Mouse (Mus musculus): ENCODE data around the gene Yae1d1.
"Not testable (repeated sequence)": the region's sequence is repeated elsewhere in the genome, so short reads cannot be mapped to it uniquely, and the experiment has no call there.

Gene Yae1d1

DNA sequence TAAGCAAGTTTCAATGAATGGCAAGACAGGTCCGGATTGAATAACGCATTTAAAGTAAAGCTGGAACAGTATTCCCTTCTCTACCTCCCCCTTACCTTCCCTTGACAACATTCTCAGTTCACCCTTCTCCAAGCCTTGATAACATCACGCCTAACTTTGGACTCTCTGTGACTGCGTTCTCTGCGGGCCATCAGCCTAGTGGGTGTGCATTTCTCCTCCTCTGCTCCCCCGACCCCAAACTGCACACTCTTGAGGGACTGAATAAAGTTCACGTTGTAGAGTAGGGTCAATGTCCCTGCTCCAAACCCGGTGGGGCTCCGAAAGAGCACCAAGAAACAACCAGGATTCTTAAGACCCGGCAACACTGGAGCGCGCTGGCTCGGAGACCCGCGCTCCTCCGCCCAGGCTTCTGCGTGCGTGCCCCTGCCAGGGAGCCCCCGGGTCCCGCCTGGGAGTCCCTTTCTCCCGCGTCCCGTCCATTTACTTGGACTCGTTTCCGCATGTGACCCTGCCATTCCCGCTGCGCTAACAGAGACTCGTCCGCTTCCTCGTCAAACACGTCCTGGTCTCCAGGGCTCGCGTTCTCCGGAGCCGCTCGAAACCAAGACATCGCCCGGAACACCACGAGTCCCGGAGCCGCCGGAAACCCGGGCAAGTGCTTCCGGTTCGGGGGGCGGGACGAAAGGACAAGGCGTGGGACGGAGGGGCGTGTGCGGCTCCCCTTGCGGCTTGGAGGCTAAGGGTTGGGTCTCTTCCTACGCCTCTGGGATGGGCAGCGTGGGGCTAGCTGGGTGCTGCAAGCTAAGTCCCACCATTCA, at the start of gene Yae1d1:
Yae1d1 (minus strand) TSS at position 653 of the 818 bp plus-strand sequence.
- DNase-seq (ENCODE audit: low spot score) = peak; percentile 96

DNA sequence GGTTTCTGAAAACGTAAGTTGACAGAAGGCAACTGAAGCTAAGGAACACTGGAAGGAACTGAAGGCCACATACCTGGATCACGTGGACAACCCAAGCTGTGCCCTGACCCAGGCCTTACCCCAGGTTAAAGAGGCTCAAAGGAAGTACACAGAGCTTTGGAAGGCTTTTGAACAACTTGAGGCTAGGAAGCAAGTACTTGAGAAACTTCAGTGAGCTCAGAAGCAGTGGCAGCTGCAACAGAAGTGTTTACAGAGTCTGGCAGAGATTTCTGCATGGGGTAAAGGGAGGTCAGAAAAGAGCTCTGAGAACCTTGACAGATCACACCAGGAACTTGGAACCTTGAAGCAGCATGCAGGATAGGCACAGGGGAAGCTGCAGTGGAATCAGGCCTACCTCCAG, 45.7 kb upstream of the Yae1d1 start:
- no peak for DNase-seq (ENCODE audit: low spot score)

DNA sequence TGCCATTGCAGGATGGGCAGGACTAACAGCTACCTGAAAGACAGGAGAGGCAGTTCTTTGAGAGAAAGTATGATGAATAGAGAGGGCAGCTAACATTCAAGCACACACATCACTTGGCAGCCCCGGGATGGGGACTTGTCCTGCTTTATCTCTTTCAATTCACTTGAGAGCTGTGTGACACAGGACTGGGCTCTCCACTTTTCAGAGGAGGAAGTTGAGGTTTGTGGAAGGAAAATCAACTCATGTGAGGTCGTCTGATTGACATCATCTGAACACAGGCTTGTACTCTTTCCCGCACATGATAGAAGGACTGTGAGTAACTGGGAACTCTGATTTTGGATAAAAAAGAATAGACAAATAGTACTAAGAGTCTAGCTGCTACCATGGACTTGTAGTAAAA, 23.5 kb upstream of the Yae1d1 start:
- DNase-seq (ENCODE audit: low spot score) = no peak

DNA sequence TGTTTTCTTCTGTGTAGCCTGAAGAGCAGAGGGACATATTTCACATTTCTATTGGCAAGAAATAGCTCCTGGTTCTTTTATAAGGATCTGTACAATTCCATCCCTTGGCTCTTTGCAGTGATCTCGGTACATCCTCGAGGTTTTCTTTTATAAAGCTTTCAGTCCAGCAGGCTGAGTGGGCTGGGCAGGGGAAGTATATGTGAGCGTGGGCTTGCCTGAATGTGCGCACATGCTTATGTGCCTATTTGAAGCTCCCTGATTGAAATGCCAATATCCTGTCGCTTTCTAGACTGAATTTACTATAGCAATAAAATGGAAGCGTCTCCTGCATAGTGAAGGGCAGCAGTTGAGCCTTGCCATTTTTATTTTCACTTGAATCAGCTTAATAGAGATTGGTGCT, 20.1 kb upstream of the Yae1d1 start:
- DNase-seq (ENCODE audit: low spot score) = no peak

DNA sequence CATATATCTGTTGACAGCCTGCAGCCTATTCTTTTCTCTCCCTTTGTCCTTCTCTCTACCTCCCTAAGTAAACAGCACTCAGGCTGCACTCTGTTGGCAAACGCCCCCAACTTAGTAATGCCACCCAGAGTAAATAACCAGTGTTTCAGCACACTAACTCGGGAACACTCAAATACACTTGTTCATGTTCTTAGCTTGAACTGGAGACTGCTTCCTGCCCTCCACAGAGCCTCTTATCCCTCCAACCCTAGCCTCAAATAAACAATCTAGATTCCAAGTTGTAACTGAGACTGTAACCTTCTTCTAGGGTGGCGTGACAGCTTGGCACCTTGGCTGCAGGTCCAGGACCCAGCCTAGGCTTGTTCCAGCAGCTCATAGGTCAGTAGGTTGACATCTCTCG, 17.9 kb upstream of the Yae1d1 start:
- DNase-seq (ENCODE audit: low spot score) = no peak

DNA sequence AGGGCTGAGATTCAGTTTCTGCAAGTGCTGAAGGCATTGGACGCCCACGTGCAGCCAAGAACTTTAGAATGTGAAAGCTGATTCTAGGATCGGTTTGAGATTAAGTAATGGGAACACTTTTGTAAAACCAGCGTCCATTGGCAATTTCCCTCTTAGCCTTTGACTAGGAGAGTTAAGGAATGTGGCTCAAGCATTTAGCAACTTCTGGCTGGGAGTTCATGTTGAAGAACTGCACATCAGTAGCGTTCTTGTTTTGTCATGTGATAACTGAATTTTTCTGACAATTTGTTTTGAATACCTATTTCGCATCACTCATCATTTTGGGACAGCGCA, 332 bp upstream of the Yae1d1 start:
- DNase-seq (ENCODE audit: low spot score) = no peak

DNA sequence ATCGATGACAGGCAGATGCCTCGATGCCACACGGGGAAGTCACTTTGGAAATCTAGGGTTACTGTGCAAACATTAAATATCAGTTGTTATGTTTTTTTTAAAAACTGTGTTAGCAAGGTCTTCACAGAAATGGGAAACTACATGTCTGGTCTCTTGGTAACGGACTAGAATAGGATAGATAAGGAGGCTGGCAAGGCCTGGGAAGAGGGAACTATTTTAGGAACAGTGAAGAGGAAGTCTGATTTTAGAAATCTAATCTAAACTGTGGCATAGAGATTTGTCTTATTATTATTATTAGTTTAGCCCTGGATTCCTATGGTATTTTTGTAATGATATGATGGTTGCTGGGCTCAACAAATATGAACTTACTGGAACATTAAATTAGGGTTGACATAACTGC, 1.1 kb downstream of the Yae1d1 start:
- no peak for DNase-seq (ENCODE audit: low spot score)

DNA sequence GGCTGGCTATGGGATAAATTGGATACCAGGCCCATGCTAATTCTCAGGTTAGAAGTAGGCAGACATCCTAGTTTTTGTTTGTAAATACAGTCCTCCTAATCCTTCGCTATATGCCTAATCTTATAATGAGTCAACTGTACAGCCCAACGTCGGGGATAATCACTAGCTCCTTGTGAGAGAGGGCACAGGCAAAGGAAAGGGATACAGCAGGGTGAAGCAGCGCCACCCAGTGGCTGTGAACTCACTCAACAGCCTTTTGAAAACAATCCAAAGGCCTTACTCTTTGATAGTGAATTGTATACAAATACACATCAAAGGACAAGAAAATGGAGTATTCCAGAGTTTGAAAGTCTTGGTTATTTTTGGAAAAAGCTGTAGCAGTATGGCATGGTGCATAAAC, 10.0 kb downstream of the Yae1d1 start:
- DNase-seq (ENCODE audit: low spot score) = peak; percentile 76

DNA sequence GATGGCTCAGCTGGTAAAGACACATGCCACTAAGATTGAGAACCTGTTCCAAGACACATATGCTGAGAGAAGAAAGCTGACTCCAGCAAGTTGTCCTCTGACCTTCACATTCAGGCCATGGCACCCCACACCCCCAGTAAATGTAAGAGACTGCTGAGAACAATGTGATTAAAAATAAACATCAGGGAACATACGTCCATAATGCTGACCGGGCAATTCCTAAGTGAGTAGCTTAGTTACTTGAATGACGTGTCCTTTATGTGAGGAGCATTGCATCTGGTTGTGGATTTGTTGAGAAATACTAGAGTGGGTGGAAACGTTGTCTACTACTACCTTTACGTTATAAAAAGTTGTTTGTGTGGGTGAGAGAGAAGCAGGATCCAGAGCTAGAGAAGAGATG, 10.5 kb downstream of the Yae1d1 start:
- no peak for DNase-seq (ENCODE audit: low spot score)

DNA sequence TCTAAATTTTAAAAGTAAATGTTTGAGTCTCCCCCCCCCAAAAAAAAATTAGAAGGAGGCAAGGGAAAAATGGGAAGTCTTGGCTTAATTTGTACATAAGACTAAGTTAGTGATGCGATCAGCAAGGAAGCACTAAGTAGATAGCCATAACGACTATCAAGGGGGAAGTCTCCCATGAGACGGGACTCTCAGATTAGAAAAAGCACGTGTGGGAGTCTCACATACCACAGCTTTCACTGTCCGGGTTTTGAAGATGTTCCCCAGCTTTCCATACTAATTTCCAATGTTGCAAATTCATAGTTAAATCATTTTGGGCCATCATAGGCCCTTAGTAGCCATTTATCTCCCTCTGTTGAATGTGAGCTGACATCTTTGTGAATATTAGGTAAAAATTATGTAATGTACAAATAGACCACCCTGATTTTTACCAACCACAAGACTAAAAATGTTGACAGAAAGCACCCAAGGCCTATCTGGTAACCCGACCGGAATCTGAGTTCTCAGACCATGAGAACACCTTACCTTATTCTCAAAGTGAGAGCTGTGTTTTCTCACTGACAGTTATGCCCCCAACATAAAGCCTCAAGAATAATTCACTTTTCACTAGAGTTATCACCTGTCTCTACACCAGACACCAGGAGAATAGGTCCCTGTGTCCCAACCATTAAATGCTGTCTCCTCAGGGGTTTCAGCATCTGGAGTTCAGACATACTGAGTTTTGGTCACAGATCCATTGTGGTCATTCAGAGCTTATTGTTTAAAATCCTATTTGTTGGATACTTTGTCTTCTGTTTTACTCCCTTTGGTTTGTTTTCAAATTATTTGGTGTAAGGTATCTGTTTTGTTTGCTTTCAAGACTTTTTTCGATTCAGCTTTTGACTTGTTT, 16.1 kb downstream of the Yae1d1 start:
- no peak for DNase-seq (ENCODE audit: low spot score)

DNA sequence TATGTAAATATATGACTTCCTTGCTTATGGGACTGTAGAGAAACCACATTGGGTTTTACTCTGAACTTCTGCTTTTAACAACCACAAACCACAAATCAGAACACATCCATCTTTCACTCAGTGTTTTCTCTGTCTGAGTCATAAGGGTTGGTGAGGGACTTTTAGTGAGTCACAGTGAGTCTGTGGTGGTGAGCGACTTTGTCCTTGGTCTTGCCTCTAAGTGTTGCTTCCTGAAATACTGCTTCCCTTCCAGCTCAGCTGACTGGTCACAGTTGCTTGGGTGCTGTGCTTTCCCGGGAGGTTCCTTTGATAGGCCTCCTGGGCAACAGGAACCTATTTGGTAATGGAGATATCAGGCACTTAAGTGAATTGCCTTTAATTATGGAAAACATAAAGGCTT, 17.3 kb downstream of the Yae1d1 start:
- no peak for DNase-seq (ENCODE audit: low spot score)

DNA sequence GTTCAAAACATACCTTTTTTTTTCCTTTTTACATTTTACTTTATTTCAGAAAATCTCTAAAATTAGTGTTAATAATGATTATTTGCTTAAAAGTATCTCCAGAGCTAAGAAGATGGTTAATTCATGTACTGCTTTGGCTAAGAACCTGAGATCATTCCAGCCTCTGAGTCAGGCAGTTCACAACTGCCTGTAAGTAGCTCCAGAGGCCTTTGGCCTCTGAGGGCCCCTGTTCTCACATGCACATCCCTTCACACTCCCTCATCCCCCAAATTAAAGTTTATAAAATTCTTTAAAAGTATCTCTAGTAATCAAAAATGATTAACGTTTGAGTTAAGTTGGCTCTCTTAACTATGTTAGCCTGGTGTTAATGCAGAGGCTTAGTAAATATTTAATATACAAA, 17.7 kb downstream of the Yae1d1 start:
- DNase-seq (ENCODE audit: low spot score) = no peak

DNA sequence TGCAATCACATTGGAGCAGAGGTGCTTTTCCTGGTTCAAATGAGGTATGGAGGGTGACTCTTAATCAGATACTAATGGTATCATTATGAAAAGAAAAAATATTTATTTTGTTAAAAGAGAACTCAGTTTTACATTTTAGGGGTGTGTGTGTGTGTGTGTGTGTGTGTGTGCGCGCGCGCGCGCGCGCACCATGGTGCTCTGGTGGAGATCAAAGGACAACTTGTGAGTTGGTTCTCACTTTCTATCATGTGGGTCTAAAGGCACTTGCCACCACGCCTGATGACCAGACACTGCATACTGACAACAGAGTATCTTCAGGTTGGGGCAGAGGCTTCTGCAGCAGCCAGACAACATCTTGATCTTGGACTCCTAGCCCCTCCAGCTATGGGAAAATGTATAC, 18.4 kb downstream of the Yae1d1 start:
- no peak for DNase-seq (ENCODE audit: low spot score)

DNA sequence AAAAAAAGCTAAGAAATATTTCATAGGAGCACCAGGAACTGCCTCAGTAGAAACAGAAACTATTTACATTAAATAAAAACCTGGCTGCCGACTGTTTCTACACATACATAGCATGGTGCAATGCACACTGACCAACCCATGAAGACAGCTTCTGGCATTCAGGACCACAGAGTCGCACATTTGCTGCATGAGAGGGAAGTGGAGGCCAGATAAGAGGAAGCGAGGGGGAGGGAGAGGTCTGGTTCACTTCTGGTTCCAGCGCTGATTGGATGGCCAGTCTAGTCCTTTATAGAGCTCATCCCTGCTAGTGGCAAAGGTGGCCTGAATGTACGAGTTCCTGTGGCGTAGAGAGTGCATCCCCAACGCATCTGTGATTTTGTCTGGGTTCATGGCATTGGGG, 32.5 kb downstream of the Yae1d1 start:
- DNase-seq (ENCODE audit: low spot score) = no peak

DNA sequence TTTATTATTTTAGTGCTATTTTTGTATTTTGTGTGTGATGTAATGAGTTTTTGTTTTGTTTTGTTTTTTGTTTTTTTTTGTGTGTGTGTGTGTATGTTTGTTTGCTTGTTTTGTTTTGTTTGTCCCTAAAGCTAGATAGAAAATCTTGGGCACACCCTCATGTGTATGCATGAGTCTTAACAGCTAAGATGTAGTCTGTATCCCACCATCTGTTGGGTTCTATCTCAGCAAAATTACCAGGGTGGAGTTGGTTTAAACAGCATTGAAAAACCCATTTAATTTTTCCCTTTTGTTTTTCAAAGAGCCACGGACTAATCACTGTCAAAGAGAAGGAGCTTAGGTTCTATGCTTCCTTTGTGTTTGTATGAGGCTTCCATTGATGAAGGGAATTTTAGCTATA, 38.9 kb downstream of the Yae1d1 start:
- no peak for DNase-seq (ENCODE audit: low spot score)

DNA sequence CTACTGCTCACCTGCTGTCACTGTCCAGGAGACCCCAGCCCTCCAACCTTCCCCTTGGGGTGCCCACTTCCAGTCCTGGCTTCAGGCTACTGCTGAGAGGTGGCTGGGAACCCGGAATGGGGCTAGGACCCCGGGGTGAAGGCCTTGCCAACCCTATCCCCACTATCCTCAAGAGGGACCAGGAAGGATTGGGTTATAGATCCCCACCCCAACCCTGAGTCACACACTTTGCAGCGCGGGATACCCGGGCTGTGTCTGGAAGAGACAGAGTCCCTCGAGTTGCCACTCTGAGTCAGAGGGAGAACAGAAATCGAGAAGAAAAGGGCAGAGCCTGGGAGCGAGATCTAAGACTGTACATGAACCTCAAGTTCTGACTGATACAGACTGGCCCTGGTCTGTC, 42.6 kb downstream of the Yae1d1 start:
- not testable (repeated sequence) for DNase-seq (ENCODE audit: low spot score)

DNA sequence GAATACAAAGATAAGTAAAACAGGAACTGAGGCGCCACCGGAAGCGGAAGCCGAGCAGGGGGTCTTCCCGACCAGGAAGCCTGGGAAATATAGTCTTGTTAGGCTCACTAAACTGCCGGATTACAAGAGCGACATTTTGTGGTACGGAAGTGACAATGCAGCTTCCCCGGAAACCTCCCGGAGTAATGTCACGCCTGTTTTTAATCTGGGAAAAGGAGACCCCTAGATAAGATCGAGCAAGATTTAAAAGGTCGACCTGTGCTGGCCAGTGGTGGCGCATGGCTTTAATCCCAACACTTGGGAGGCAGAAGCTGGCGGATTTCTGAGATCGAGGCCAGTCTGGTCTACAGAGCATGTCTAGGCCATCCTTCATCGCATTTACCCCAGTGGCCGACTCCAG, 43.6 kb downstream of the Yae1d1 start:
- no peak for DNase-seq (ENCODE audit: low spot score)

DNA sequence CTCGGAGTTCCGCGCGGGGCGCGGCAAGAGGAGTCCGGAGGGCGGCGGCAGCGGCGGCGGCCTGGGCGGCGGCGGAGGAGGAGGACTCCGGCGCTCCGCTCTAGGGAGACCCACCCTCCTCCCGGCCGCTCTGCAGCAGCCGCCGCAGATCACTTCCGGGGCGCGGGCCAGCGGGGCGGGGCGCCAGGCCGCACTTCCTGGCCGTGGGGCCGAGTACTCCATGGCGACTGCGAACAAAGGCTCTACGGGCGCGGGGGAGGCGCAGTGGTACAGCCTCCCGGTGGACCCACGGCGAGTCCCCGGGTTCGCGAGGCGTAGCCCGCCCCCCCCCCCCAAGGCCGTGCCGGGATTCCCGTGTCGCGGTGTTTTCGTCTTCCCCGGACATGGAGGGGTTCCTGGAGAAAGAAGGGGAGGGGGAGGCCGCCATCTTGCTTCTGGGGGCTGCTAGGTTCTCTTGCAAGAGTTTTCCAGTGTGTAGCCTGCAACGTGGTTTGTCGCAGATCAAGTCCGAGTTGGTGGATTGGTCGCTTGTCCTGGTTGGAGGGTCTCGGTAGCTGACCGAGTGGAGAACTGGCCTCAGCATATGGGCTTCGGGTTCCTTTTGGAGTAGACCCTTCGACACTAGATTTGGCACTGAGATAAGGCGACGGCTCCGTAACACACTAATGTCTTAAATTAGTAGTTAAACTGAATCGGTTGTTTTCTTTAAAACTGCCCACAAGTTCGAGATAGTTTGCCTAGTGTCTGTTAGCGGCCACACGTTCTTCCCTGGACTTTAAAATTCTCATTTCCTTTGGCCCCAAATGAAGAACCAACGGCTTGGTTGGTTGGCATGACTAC, 48.9 kb downstream of the Yae1d1 start, which contains the start of gene Rala:
Rala (minus strand) TSS at position 162 of the 840 bp plus-strand sequence.
- peak; percentile 96 for DNase-seq (ENCODE audit: low spot score)

DNA sequence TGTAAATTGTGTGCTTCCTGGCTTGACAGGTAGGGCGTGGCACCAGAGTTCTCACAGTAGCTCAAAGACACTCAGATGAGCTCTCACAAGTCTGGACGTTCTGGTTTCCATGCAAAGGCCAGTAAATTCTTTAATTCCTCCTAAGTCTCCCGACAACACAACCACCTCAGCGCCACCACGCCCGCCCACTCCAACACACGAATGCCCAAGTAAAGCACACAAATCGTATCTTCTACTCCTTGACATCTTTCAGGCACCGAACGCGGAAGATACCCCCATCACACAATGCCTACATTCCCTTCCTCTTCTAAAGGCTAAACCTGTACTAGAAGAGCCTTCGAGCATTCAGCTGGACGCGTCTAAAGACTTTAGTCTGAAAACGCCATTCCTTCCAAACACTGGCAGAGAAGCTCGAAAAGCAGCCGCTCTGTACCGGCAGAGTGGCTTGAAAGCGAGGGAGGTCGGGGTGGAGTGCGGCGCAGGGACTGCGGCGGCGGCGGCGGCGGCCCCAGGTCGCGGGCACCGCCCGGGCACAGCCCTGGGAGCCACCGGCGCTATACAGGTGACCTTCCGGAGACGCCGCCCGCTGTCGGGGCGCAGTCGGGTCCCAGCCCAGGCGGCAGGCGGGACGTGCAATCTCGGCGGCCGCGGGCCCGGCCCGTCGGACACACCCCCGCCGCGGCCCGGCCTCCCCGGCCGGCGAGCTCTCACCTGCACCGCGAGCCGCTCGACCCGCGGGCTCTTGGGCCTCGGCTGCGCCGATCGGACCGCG, 49.7 kb downstream of the Yae1d1 start:
- no peak for DNase-seq (ENCODE audit: low spot score)

DNA sequence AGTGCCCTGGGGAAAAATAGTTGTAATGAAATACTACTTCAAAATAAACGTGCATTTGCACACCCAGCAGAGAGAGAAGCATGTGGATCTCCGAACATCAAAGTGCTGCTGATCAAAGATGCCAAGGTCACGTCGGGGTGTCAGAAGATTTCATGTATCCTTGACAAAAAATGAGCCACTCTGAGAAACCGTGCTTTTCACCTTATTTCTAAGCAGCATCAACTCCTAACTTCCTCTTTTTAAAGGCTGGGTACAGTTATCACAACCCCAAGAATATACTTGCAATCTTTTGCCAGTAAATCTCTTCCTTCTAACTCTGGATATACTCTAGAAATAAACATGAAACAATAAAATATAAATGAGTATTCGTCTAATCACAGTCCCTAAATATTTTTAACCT, 50.8 kb downstream of the Yae1d1 start:
- no peak for DNase-seq (ENCODE audit: low spot score)
